Mouse (Mus musculus): ENCODE results near the gene Wdr31.

GRCm38 (mm10) chr4:62494230-62494629 lies 23.5 kb upstream of the Wdr31 start:
- no peak for TF ChIP-seq POLR2A (IDR thresholded peaks at IDR 0.05; ENCODE audit: low read depth, low read length)
- TF ChIP-seq CTCF (conservative IDR thresholded peaks at IDR 0.05; ENCODE audit: insufficient read depth, insufficient read length, low read depth, low read length): no peak
